Mouse (Mus musculus): ENCODE measurements around the gene C130032M10Rik. TPM values are rescaled to one million over a fixed set of nuclear protein-coding genes. Genes with fewer than 3 reads are reported as not detected.

C130032M10Rik gene
- not detected in 2 replicates for polyA plus RNA-seq (2012; ENCODE audit: insufficient read depth, insufficient read length, low replicate concordance, missing spikeins)

GRCm38 (mm10) chr9:114515364-114515763, at the start of gene C130032M10Rik:
Gene C130032M10Rik, plus strand, starts transcription at chr9:114515697.
- 42% methylated on average over 11 of the region's 11 CpGs for WGBS
- Histone ChIP-seq H3K27ac (ENCODE audit: insufficient read depth, low read depth, low read length) (no peak within 1 kb of the TSS), H3K4me3 (ENCODE audit: insufficient read depth, low read depth, low read length) (no peak within 1 kb of the TSS), H3K4me1 (ENCODE audit: control insufficient read depth, insufficient read depth, low read length) (peaks cover 3% of the 10 kb centered on the region; the same call in 1 of the 2 replicates)
- no peak for TF ChIP-seq POLR2A (IDR thresholded peaks at IDR 0.05; ENCODE audit: insufficient read depth, low read depth, low read length)

DNA sequence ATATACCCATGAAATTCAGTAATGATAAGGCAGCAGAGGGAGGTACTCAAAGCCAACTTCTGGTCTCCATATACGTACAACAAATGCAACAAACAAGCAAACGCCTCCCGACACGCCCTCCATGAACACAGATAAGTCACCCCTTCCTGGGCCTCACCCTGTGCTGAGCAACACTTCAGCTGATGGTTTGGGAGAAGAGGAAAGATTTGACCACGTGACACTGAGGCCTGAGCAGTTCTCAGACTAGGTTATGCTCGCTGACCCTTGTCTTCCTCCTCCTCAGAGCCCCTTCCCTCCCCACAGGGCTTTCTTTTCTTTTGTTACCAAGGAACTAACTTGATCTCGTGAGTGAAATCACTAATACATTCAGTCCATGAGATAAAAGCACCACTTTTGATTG, 48.6 kb upstream of the C130032M10Rik start:
- H3K27ac ChIP-seq (ENCODE audit: insufficient read depth, low read depth, low read length): no peak overlapping the region
- no peaks in the 10 kb centered on the region for H3K4me1 ChIP-seq (ENCODE audit: control insufficient read depth, insufficient read depth, low read length)
- WGBS: 81% methylated on average over 7 of the region's 7 CpGs
- H3K4me3 ChIP-seq (ENCODE audit: insufficient read depth, low read depth, low read length): no peak overlapping the region
- TF ChIP-seq POLR2A (IDR thresholded peaks at IDR 0.05; ENCODE audit: insufficient read depth, low read depth, low read length) (no peak), CTCF (IDR thresholded peaks at IDR 0.05; ENCODE audit: insufficient read depth, low read depth, low read length) (no peak)

GRCm38 (mm10) chr9:114468217-114468616, 47.3 kb upstream of the C130032M10Rik start:
- H3K4me1 ChIP-seq (ENCODE audit: control insufficient read depth, insufficient read depth, low read length): no peaks in the 10 kb centered on the region
- WGBS: 88% methylated on average over 5 of the region's 5 CpGs
- TF ChIP-seq POLR2A (IDR thresholded peaks at IDR 0.05; ENCODE audit: insufficient read depth, low read depth, low read length) (no peak), CTCF (IDR thresholded peaks at IDR 0.05; ENCODE audit: insufficient read depth, low read depth, low read length) (no peak)
- H3K4me3 ChIP-seq (ENCODE audit: insufficient read depth, low read depth, low read length): no peak overlapping the region
- H3K27ac ChIP-seq (ENCODE audit: insufficient read depth, low read depth, low read length): no peak overlapping the region

GRCm38 (mm10) chr9:114468701-114469100, 46.8 kb upstream of the C130032M10Rik start:
- TF ChIP-seq CTCF (IDR thresholded peaks at IDR 0.05; ENCODE audit: insufficient read depth, low read depth, low read length): no peak
- TF ChIP-seq POLR2A (IDR thresholded peaks at IDR 0.05; ENCODE audit: insufficient read depth, low read depth, low read length): no peak
- Histone ChIP-seq H3K4me3 (ENCODE audit: insufficient read depth, low read depth, low read length) (no peak overlapping the region), H3K27ac (ENCODE audit: insufficient read depth, low read depth, low read length) (no peak overlapping the region), H3K4me1 (ENCODE audit: control insufficient read depth, insufficient read depth, low read length) (no peaks in the 10 kb centered on the region)
- 96% methylated on average over 4 of the region's 4 CpGs for WGBS

GRCm38 (mm10) chr9:114471892-114472291, 43.6 kb upstream of the C130032M10Rik start:
- TF ChIP-seq CTCF (IDR thresholded peaks at IDR 0.05; ENCODE audit: insufficient read depth, low read depth, low read length) (no peak), POLR2A (IDR thresholded peaks at IDR 0.05; ENCODE audit: insufficient read depth, low read depth, low read length) (no peak)
- 86% methylated on average over 7 of the region's 7 CpGs for WGBS
- Histone ChIP-seq H3K4me1 (ENCODE audit: control insufficient read depth, insufficient read depth, low read length) (no peaks in the 10 kb centered on the region), H3K27ac (ENCODE audit: insufficient read depth, low read depth, low read length) (no peak overlapping the region), H3K4me3 (ENCODE audit: insufficient read depth, low read depth, low read length) (no peak overlapping the region)

- Histone ChIP-seq H3K27ac (ENCODE audit: insufficient read depth, low read depth, low read length) (no peak overlapping the region), H3K4me3 (ENCODE audit: insufficient read depth, low read depth, low read length) (no peak overlapping the region), H3K4me1 (ENCODE audit: control insufficient read depth, insufficient read depth, low read length) (no peaks in the 10 kb centered on the region)
- 93% methylated on average over 9 of the region's 9 CpGs for WGBS
- no peak for TF ChIP-seq POLR2A (IDR thresholded peaks at IDR 0.05; ENCODE audit: insufficient read depth, low read depth, low read length)
- TF ChIP-seq CTCF (IDR thresholded peaks at IDR 0.05; ENCODE audit: insufficient read depth, low read depth, low read length): no peak
Observed at GRCm38 (mm10) chr9:114477019-114477418, 38.5 kb upstream of the C130032M10Rik start.

- Histone ChIP-seq H3K27ac (ENCODE audit: insufficient read depth, low read depth, low read length) (no peak overlapping the region), H3K4me3 (ENCODE audit: insufficient read depth, low read depth, low read length) (no peak overlapping the region), H3K4me1 (ENCODE audit: control insufficient read depth, insufficient read depth, low read length) (no peaks in the 10 kb centered on the region)
- TF ChIP-seq POLR2A (IDR thresholded peaks at IDR 0.05; ENCODE audit: insufficient read depth, low read depth, low read length) (no peak), CTCF (IDR thresholded peaks at IDR 0.05; ENCODE audit: insufficient read depth, low read depth, low read length) (no peak)
- 90% methylated on average over 3 of the region's 3 CpGs for WGBS
Observed at GRCm38 (mm10) chr9:114480940-114481339, 34.6 kb upstream of the C130032M10Rik start.

GRCm38 (mm10) chr9:114484771-114485170, 30.7 kb upstream of the C130032M10Rik start:
- 83% methylated on average over 5 of the region's 5 CpGs for WGBS
- H3K4me1 ChIP-seq (ENCODE audit: control insufficient read depth, insufficient read depth, low read length): no peaks in the 10 kb centered on the region
- no peak for TF ChIP-seq POLR2A (IDR thresholded peaks at IDR 0.05; ENCODE audit: insufficient read depth, low read depth, low read length)
- no peak for TF ChIP-seq CTCF (IDR thresholded peaks at IDR 0.05; ENCODE audit: insufficient read depth, low read depth, low read length)

GRCm38 (mm10) chr9:114486808-114487207, 28.7 kb upstream of the C130032M10Rik start:
- TF ChIP-seq POLR2A (IDR thresholded peaks at IDR 0.05; ENCODE audit: insufficient read depth, low read depth, low read length) (no peak), CTCF (IDR thresholded peaks at IDR 0.05; ENCODE audit: insufficient read depth, low read depth, low read length) (no peak)
- H3K4me1 ChIP-seq (ENCODE audit: control insufficient read depth, insufficient read depth, low read length): no peaks in the 10 kb centered on the region
- H3K27ac ChIP-seq (ENCODE audit: insufficient read depth, low read depth, low read length): no peak overlapping the region
- no peak overlapping the region for H3K4me3 ChIP-seq (ENCODE audit: insufficient read depth, low read depth, low read length)
- WGBS: 88% methylated on average over 4 of the region's 4 CpGs

More at GRCm38 (mm10) chr9:114484771-114485170, 30.7 kb upstream of the C130032M10Rik start:
- no peak overlapping the region for H3K4me3 ChIP-seq (ENCODE audit: insufficient read depth, low read depth, low read length)
- no peak overlapping the region for H3K27ac ChIP-seq (ENCODE audit: insufficient read depth, low read depth, low read length)
